ENCODE assay signal across 1 mouse cellular context in the genomic region with DNA sequence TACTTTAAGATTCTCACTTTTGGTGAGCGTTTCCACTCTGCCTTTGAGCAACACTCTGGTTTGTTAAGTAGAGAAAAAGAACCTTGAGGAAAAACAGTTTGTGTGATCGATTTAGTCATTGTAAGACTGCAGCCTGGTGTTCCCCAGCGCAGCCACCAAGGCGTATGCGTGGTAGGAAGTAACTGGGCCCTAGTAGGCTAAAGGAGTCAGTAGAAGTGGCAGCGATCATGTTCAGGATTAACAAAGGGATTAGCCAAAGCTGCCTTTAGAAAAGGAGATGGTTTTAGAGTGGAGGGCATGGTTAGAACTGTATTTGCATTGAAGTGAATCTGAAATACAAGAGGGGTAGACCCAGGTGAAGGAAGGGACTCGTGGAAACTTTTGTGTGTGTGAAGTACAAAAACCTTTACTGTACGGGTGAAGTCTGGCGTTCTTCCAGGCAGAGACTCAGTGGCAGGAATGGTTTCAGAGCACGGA.
TF ChIP-seq lines count a peak whose summit lies in the region.

No protein-coding gene starts in this region.

TF ChIP-seq in CH12.LX, 34 proteins besides CTCF, POLR2A, EP300 and RAD21 (continued from another document):
- TF ChIP-seq UBTF (IDR thresholded peaks at IDR 0.05; ENCODE audit: low read depth, low read length), result no peak
